Mouse (Mus musculus): ENCODE data around the gene Lin37.

DNA sequence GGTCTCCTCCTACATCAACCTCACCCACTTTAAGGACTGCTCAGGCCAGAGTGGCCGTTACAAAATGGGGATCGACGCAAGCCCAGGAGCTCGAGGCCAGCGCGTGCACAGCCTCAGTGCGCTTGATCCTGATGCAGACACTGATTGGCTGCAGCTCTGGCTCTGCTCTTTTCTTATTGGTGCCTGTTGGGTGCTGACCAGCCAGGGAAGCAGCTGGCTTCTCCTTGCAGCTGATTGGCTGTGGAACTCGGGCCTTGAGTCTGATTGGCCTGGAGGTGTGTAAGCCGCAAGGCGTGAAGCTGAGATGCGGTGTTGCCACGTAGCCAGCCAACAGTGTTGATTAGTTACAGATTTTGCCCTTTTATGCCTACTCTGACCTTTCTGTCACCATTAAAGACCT, 39.1 kb upstream of the Lin37 start, which contains the start of gene Zbtb32:
- TF ChIP-seq CTCF (IDR thresholded peaks at IDR 0.05; ENCODE audit: extremely low read depth, insufficient read depth, low read length) (no peak), POLR2A (IDR thresholded peaks at IDR 0.05; ENCODE audit: extremely low read depth, insufficient read depth, low read length) (no peak)
